Mouse (Mus musculus): ENCODE data around the gene Clstn1. TPM values are rescaled to one million over a fixed set of nuclear protein-coding genes. Genes with fewer than 3 reads are reported as not detected.
"Not testable (repeated sequence)": the region's sequence is repeated elsewhere in the genome, so short reads cannot be mapped to it uniquely, and the experiment has no call there.

Gene Clstn1
- polyA plus RNA-seq, 1 experiment from 2014 or later: 21.3 TPM

GRCm38 (mm10) chr4:149601484-149601883 lies 15.2 kb downstream of the Clstn1 start:
- no peak overlapping the region for H3K4me2 ChIP-seq

GRCm38 (mm10) chr4:149602236-149602635 lies 16.0 kb downstream of the Clstn1 start:
- no peak overlapping the region for H3K9ac ChIP-seq
- 61% methylated on average over 7 of the region's 7 CpGs for WGBS
- no peak for ATAC-seq (replicated peaks; ENCODE audit: insufficient number of reproducible peaks, insufficient read depth, low FRiP score, low read depth)
- no peak overlapping the region for H3K4me2 ChIP-seq
- peaks cover 21% of the 10 kb centered on the region for H3K4me1 ChIP-seq (replicated peaks)
- H3K9me3 ChIP-seq (replicated peaks): no peaks in the 10 kb centered on the region
- H3K27ac ChIP-seq: no peak overlapping the region
- no peaks in the 10 kb centered on the region for H3K36me3 ChIP-seq
- H3K27me3 ChIP-seq: peaks cover 24% of the 10 kb centered on the region
- H3K4me3 ChIP-seq: no peak overlapping the region

More at GRCm38 (mm10) chr4:149601484-149601883, 15.2 kb downstream of the Clstn1 start:
- Histone ChIP-seq H3K4me3 (no peak overlapping the region), H3K27ac (no peak overlapping the region), H3K27me3 (peaks cover 24% of the 10 kb centered on the region), H3K36me3 (no peaks in the 10 kb centered on the region), H3K4me1 (replicated peaks) (peaks cover 18% of the 10 kb centered on the region), H3K9ac (no peak overlapping the region), H3K9me3 (replicated peaks) (no peaks in the 10 kb centered on the region)
- ATAC-seq (replicated peaks; ENCODE audit: insufficient number of reproducible peaks, insufficient read depth, low FRiP score, low read depth): no peak
- 25% methylated on average over 4 of the region's 4 CpGs for WGBS

GRCm38 (mm10) chr4:149603860-149604259 lies 17.6 kb downstream of the Clstn1 start:
- Histone ChIP-seq H3K4me1 (replicated peaks) (peaks cover 28% of the 10 kb centered on the region), H3K36me3 (no peaks in the 10 kb centered on the region), H3K4me3 (no peak overlapping the region), H3K27me3 (peaks cover 24% of the 10 kb centered on the region), H3K9ac (no peak overlapping the region), H3K9me3 (replicated peaks) (no peaks in the 10 kb centered on the region), H3K27ac (no peak overlapping the region), H3K4me2 (no peak overlapping the region)
- WGBS: 67% methylated on average over 1 of the region's 1 CpGs
- no peak for ATAC-seq (replicated peaks; ENCODE audit: insufficient number of reproducible peaks, insufficient read depth, low FRiP score, low read depth)

- H3K4me1 ChIP-seq (replicated peaks): peaks cover 28% of the 10 kb centered on the region
- no peak overlapping the region for H3K9ac ChIP-seq
- H3K27ac ChIP-seq: no peak overlapping the region
- 76% methylated on average over 3 of the region's 3 CpGs for WGBS
- no peak overlapping the region for H3K4me2 ChIP-seq
- no peaks in the 10 kb centered on the region for H3K36me3 ChIP-seq
- no peaks in the 10 kb centered on the region for H3K9me3 ChIP-seq (replicated peaks)
- no peak overlapping the region for H3K4me3 ChIP-seq
- ATAC-seq (replicated peaks; ENCODE audit: insufficient number of reproducible peaks, insufficient read depth, low FRiP score, low read depth): no peak
- H3K27me3 ChIP-seq: peaks cover 22% of the 10 kb centered on the region
Observed at GRCm38 (mm10) chr4:149604518-149604917, 18.2 kb downstream of the Clstn1 start.

GRCm38 (mm10) chr4:149606056-149606455 lies 19.8 kb downstream of the Clstn1 start:
- H3K4me2 ChIP-seq: no peak overlapping the region
- 78% methylated on average over 18 of the region's 18 CpGs for WGBS

GRCm38 (mm10) chr4:149606766-149607358 lies 20.6 kb downstream of the Clstn1 start:
- Histone ChIP-seq H3K9ac (no peak overlapping the region), H3K27me3 (peaks cover 16% of the 10 kb centered on the region), H3K36me3 (no peaks in the 10 kb centered on the region), H3K4me3 (no peak overlapping the region), H3K4me1 (replicated peaks) (peaks cover 15% of the 10 kb centered on the region), H3K9me3 (replicated peaks) (no peaks in the 10 kb centered on the region), H3K27ac (no peak overlapping the region), H3K4me2 (no peak overlapping the region)
- no peak for ATAC-seq (replicated peaks; ENCODE audit: insufficient number of reproducible peaks, insufficient read depth, low FRiP score, low read depth)
- 57% methylated on average over 15 of the region's 15 CpGs for WGBS

More at GRCm38 (mm10) chr4:149606056-149606455, 19.8 kb downstream of the Clstn1 start:
- Histone ChIP-seq H3K4me1 (replicated peaks) (peaks cover 22% of the 10 kb centered on the region), H3K27ac (no peak overlapping the region), H3K9me3 (replicated peaks) (no peaks in the 10 kb centered on the region), H3K4me3 (no peak overlapping the region), H3K9ac (no peak overlapping the region), H3K36me3 (no peaks in the 10 kb centered on the region), H3K27me3 (peaks cover 16% of the 10 kb centered on the region)
- no peak for ATAC-seq (replicated peaks; ENCODE audit: insufficient number of reproducible peaks, insufficient read depth, low FRiP score, low read depth)

- Histone ChIP-seq H3K4me3 (no peak overlapping the region), H3K36me3 (no peaks in the 10 kb centered on the region), H3K27me3 (peaks cover 13% of the 10 kb centered on the region), H3K4me1 (replicated peaks) (peaks cover 10% of the 10 kb centered on the region), H3K27ac (no peak overlapping the region), H3K4me2 (no peak overlapping the region), H3K9me3 (replicated peaks) (no peaks in the 10 kb centered on the region), H3K9ac (no peak overlapping the region)
- 45% methylated on average over 20 of the region's 20 CpGs for WGBS
- ATAC-seq (replicated peaks; ENCODE audit: insufficient number of reproducible peaks, insufficient read depth, low FRiP score, low read depth): no peak
Observed at GRCm38 (mm10) chr4:149607591-149608308, 21.5 kb downstream of the Clstn1 start.

GRCm38 (mm10) chr4:149608309-149608638 lies 22.0 kb downstream of the Clstn1 start:
- no peak overlapping the region for H3K4me3 ChIP-seq
- H3K9ac ChIP-seq: no peak overlapping the region
- peaks cover 8% of the 10 kb centered on the region; the same call in 1 of the 2 replicates for H3K27me3 ChIP-seq
- peaks cover 10% of the 10 kb centered on the region for H3K4me1 ChIP-seq (replicated peaks)
- H3K9me3 ChIP-seq (replicated peaks): no peaks in the 10 kb centered on the region
- H3K27ac ChIP-seq: no peak overlapping the region
- WGBS: 82% methylated on average over 6 of the region's 6 CpGs
- no peak overlapping the region for H3K4me2 ChIP-seq
- no peaks in the 10 kb centered on the region for H3K36me3 ChIP-seq
- ATAC-seq (replicated peaks; ENCODE audit: insufficient number of reproducible peaks, insufficient read depth, low FRiP score, low read depth): no peak

- ATAC-seq (replicated peaks; ENCODE audit: insufficient number of reproducible peaks, insufficient read depth, low FRiP score, low read depth): no peak
Observed at GRCm38 (mm10) chr4:149609256-149610025, 23.2 kb downstream of the Clstn1 start.

GRCm38 (mm10) chr4:149611376-149612044 lies 25.2 kb downstream of the Clstn1 start:
- no peak overlapping the region for H3K4me3 ChIP-seq
- H3K36me3 ChIP-seq: peaks cover 4% of the 10 kb centered on the region; the same call in 1 of the 2 replicates
- no peak for ATAC-seq (replicated peaks; ENCODE audit: insufficient number of reproducible peaks, insufficient read depth, low FRiP score, low read depth)
- no peak overlapping the region for H3K4me2 ChIP-seq
- no peaks in the 10 kb centered on the region for H3K9me3 ChIP-seq (replicated peaks)
- no peaks in the 10 kb centered on the region for H3K27me3 ChIP-seq
- peaks cover 10% of the 10 kb centered on the region for H3K4me1 ChIP-seq (replicated peaks)
- no peak overlapping the region for H3K27ac ChIP-seq
- no peak overlapping the region for H3K9ac ChIP-seq
- WGBS: 54% methylated on average over 10 of the region's 10 CpGs

More at GRCm38 (mm10) chr4:149609256-149610025, 23.2 kb downstream of the Clstn1 start:
- Histone ChIP-seq H3K4me2 (no peak overlapping the region), H3K9me3 (replicated peaks) (no peaks in the 10 kb centered on the region), H3K36me3 (no peaks in the 10 kb centered on the region), H3K4me3 (no peak overlapping the region), H3K9ac (no peak overlapping the region), H3K4me1 (replicated peaks) (peaks cover 10% of the 10 kb centered on the region), H3K27me3 (0 out of 2 replicates have a peak, but pooled peaks cover 5% of the 10 kb centered on the region), H3K27ac (no peak overlapping the region)
- WGBS: 66% methylated on average over 8 of the region's 8 CpGs

- not testable (repeated sequence) for H3K4me1 ChIP-seq (replicated peaks); H3K36me3 ChIP-seq; H3K4me3 ChIP-seq; H3K27ac ChIP-seq; H3K27me3 ChIP-seq; H3K9ac ChIP-seq; H3K9me3 ChIP-seq (replicated peaks); H3K4me2 ChIP-seq
- 0 out of 2 replicates have a peak, but pooled peaks have one; percentile 31 for ATAC-seq (replicated peaks; ENCODE audit: insufficient number of reproducible peaks, insufficient read depth, low FRiP score, low read depth)
- 68% methylated on average over 6 of the region's 6 CpGs for WGBS
Observed at GRCm38 (mm10) chr4:149613497-149613896, 27.2 kb downstream of the Clstn1 start.
